Mouse (Mus musculus) heart, postnatal 0 days (tissue): ENCODE results near the gene Gnaq. TPM values are rescaled to one million over a fixed set of nuclear protein-coding genes. Genes with fewer than 3 reads are reported as not detected.
A peak's percentile ranks its signal among the peaks of the same experiment; 100 is the strongest.
"Not testable (repeated sequence)": the region's sequence is repeated elsewhere in the genome, so short reads cannot be mapped to it uniquely, and the experiment has no call there.

Experiments
- ATAC-seq: fragments of 200-750 bp; cut with Nextera tagmentation; 2 replicates; pipeline ENCODE4 v1.8.0; 2017; ENCODE audit warnings: low read depth, moderate number of reproducible peaks, moderate library complexity; ENCODE audit not compliant: insufficient read depth
- DNase-seq: peaks from one replicate; pipeline ENCODE4 v3.0.0-alpha.2; 2016; ENCODE audit warnings: low spot score
- H3K27ac ChIP-seq: fragments of 300-500 bp; sonication (generic); 2 replicates; pipeline ENCODE4 v1.5.1; 2014; ENCODE audit warnings: low read depth, mild to moderate bottlenecking
- H3K27me3 ChIP-seq: fragments of 300-500 bp; sonication (generic); 2 replicates; pipeline ENCODE4 v1.6.1; 2014; ENCODE audit warnings: low read length, mixed read lengths; ENCODE audit not compliant: control insufficient read depth, insufficient read depth
- H3K36me3 ChIP-seq: fragments of 300-500 bp; sonication (generic); replicated peaks from 2 replicates; pipeline ENCODE4 v1.6.1; 2014; ENCODE audit warnings: low read length, mixed read lengths; ENCODE audit not compliant: control insufficient read depth, insufficient read depth
- H3K4me1 ChIP-seq: fragments of 300-500 bp; sonication (generic); 2 replicates; pipeline ENCODE4 v1.6.1; 2014; ENCODE audit warnings: antibody characterized with exemption; ENCODE audit not compliant: control insufficient read depth, insufficient read depth
- H3K4me2 ChIP-seq: fragments of 300-500 bp; sonication (generic); 2 replicates; pipeline ENCODE4 v1.6.1; 2014; ENCODE audit warnings: low read depth, mild to moderate bottlenecking, low read length, moderate library complexity
- H3K4me3 ChIP-seq: fragments of 300-500 bp; sonication (generic); 2 replicates; pipeline ENCODE4 v1.5.1; 2014; ENCODE audit warnings: low read depth, low read length
- H3K9ac ChIP-seq: fragments of 300-500 bp; sonication (generic); replicated peaks from 2 replicates; pipeline ENCODE4 v1.6.1; 2014; ENCODE audit warnings: low read depth, low read length, mixed read lengths
- H3K9me3 ChIP-seq: fragments of 300-500 bp; sonication (generic); replicated peaks from 2 replicates; pipeline ENCODE4 v1.6.1; 2016; ENCODE audit warnings: low read length; ENCODE audit not compliant: control insufficient read depth
- CTCF ChIP-seq: IDR thresholded peaks from 2 replicates; pipeline ENCODE4 v1.5.1; 2016; ENCODE audit warnings: antibody characterized with exemption, control low read depth, low read depth
- EP300 ChIP-seq: IDR thresholded peaks from 2 replicates; pipeline ENCODE4 v1.6.1; 2016; ENCODE audit warnings: antibody characterized with exemption, low read depth
- WGBS: fragments of 180-500 bp; shearing (Covaris S2); extraction: QIAGEN DNeasy Blood & Tissue Kit; methylation state at CpG from one replicate; pipeline ENCODE4 v1.1.7; 2014; 5-methylcytosine and 5-hydroxymethylcytosine counted together
- polyA plus RNA-seq: library from polyadenylated mRNA; unstranded; fragments of >200 nt; fragmentation: Nextera tagmentation; extraction: Ambion mirVana; gene quantifications from 2 replicates; pipeline ENCODE4 v1.2.1, GENCODE M21; 2015
- total RNA-seq: library from RNA; depleted of rRNA; stranded (reverse); fragments of >200 nt; gene quantifications from 2 replicates; pipeline ENCODE4 v1.2.3, GENCODE M21; 2014; ENCODE audit warnings: low replicate concordance

Gene Gnaq
- total and polyA plus RNA-seq, 2 experiments from 2014 or later, result 12.7 to 24.6 TPM

DNA sequence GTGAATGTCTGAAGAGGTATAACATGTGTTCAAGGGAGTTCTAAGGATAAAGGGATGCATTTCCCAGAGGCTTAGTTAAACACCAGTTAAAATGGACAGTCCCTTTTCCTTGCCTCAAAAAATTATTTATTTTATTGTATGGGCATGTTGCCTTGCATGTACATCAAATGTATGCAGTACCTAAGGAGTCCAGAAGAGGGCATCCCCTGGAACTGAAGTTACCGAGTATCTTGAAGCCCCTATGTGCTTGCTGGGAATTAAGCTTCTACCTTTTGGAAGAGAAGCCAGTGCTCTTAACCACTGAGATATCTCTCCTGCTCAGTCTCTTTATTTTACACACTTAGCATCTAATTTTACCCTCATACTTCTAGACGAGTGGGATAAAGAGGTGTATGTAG lies 127.8 kb downstream of the Gnaq start:
- DNase-seq (no peak), ATAC-seq (no peak)
- H3K27me3 ChIP-seq, result no peaks in the 10 kb centered on the region
- H3K9ac ChIP-seq, result no peak overlapping the region
- H3K4me3 ChIP-seq, result no peak overlapping the region
- 57% methylated on average over 2 of the region's 2 CpGs for WGBS
- no peaks in the 10 kb centered on the region for H3K9me3 ChIP-seq
- TF ChIP-seq EP300 (no peak), CTCF (0 out of 2 replicates have a peak, but pooled peaks have one; percentile 28)
- no peaks in the 10 kb centered on the region for H3K36me3 ChIP-seq
- H3K4me1 ChIP-seq, result peaks cover 25% of the 10 kb centered on the region
- H3K27ac ChIP-seq, result no peak overlapping the region
- H3K4me2 ChIP-seq, result no peak overlapping the region

DNA sequence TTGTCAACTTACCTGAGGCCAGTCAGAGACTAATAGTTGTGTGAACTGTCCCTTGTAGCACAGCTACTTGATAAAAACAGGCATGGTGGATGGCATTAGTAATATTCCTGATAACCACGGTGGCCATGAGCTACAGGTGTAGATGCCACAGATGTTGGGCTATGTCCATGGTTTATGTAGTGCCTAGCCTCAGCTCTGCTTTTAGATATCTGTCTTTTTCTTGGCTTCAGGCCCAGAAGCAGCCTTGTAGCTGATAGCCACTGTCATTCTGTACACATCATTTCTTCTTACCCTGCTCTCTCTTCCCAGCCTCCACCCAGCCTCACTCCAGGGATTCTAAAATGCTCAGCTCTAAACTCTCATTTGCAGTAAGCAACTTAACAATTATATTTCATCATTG lies 128.3 kb downstream of the Gnaq start:
- DNase-seq, result no peak

DNA sequence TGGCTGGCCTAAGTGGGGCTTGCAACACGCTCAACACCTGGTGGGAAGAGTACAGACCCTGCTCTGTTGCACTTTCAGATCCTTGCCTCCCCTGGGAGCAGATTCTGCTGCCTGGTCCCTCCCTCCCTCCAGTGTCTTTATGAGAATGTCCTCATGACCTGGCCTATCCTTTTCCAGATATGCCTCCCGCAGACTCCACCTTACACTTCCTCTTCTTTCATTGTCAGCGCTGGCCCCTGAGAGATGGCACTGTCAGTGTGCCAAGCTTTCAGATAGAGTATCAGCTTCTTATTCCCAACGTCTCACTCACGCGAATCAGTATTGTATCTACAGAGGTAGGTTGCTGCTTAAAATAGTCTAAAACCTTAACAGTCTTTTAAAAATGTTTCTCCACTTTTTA lies 129.0 kb downstream of the Gnaq start:
- ATAC-seq, result no peak
- WGBS, result 44% methylated on average over 6 of the region's 6 CpGs
- no peak overlapping the region for H3K4me3 ChIP-seq
- peaks cover 25% of the 10 kb centered on the region for H3K4me1 ChIP-seq
- no peaks in the 10 kb centered on the region for H3K36me3 ChIP-seq
- no peak overlapping the region for H3K9ac ChIP-seq
- H3K9me3 ChIP-seq, result no peaks in the 10 kb centered on the region
- DNase-seq, result no peak
- H3K27me3 ChIP-seq, result no peaks in the 10 kb centered on the region
- TF ChIP-seq CTCF, result no peak
- no peak for TF ChIP-seq EP300
- no peak overlapping the region for H3K27ac ChIP-seq
- no peak overlapping the region for H3K4me2 ChIP-seq

More for the DNA sequence above, 128.3 kb downstream of the Gnaq start:
- no peaks in the 10 kb centered on the region for H3K36me3 ChIP-seq
- peaks cover 25% of the 10 kb centered on the region for H3K4me1 ChIP-seq
- no peaks in the 10 kb centered on the region for H3K9me3 ChIP-seq
- no peak overlapping the region for H3K27ac ChIP-seq
- no peaks in the 10 kb centered on the region for H3K27me3 ChIP-seq
- H3K4me2 ChIP-seq, result no peak overlapping the region
- ATAC-seq, result no peak
- whole genome bisulfite sequencing, result 13% methylated on average over 1 of the region's 1 CpGs
- no peak for TF ChIP-seq EP300
- no peak for TF ChIP-seq CTCF
- H3K9ac ChIP-seq, result no peak overlapping the region
- H3K4me3 ChIP-seq, result no peak overlapping the region

DNA sequence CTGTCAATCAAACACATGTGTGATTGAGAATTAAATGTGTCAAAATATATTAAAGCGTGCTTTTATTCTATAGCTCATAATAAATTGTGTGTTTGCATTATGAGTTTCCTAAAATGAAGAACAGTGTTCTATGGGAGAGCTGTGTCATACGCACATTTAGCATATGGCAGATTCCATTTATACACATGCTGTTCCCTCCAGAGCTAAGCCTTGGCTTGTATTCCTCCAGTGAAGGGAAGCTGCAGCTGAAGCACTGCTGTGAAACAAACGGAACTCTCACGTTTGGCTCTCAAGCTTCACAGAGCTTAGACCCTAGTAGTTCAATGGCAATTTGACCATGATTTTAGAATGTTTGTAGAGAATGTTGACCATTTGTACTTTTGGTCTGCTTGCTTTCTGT lies 129.7 kb downstream of the Gnaq start:
- Histone ChIP-seq H3K4me3 (no peak overlapping the region), H3K9me3 (no peaks in the 10 kb centered on the region), H3K36me3 (no peaks in the 10 kb centered on the region), H3K27me3 (no peaks in the 10 kb centered on the region), H3K4me2 (no peak overlapping the region), H3K4me1 (peaks cover 25% of the 10 kb centered on the region), H3K9ac (no peak overlapping the region), H3K27ac (no peak overlapping the region)
- WGBS, result 80% methylated on average over 4 of the region's 4 CpGs
- TF ChIP-seq EP300 (no peak), CTCF (no peak)
- no peak for DNase-seq
- no peak for ATAC-seq

DNA sequence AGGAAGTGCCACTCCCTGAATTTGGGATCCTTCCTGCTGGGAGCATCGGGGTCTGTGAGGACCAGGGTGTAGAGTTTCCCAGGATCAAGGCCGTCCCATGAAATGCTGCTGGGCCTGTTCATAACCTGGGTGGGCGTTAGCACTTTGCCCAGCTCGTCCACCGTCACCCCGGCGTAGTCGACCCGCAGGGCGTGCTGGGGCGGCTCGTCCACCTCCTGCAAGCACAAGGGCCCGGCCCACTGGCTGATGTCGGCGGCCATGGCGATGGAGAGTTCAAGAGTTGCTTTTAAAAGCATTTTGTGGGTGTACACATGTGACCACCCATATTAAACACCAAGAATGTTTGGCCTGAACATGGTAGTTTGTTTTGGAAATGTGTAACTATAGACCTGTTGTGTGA lies 134.7 kb downstream of the Gnaq start:
- not testable (repeated sequence) for H3K4me3 ChIP-seq, DNase-seq, H3K4me2 ChIP-seq

DNA sequence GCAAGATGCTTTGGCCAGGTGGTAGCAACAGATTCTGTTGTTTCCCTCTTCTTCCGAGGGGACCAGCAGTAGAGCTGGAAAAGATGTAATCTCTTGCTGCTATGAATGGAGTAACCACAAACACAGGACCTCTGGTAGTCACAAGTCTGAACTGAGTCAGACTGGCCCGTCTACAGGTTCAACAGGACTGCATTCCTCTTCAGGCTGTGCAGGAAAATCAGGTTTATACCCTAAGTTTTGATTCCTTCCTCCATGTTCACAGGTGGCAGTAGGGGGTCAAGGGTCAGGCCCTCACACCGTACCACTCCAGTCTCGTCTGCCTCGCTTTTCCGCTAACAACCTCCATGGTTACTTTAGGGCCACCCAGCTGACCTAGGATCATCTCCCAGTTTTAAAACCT lies 137.6 kb downstream of the Gnaq start:
- Histone ChIP-seq H3K27me3 (no peaks in the 10 kb centered on the region), H3K4me3 (no peak overlapping the region), H3K36me3 (no peaks in the 10 kb centered on the region), H3K4me1 (no peaks in the 10 kb centered on the region), H3K4me2 (no peak overlapping the region), H3K9me3 (no peaks in the 10 kb centered on the region), H3K27ac (no peak overlapping the region), H3K9ac (no peak overlapping the region)
- 85% methylated on average over 6 of the region's 6 CpGs for WGBS
- TF ChIP-seq EP300 (no peak), CTCF (no peak)
- ATAC-seq (no peak), DNase-seq (no peak)

More for the DNA sequence above, 134.7 kb downstream of the Gnaq start:
- H3K9me3 ChIP-seq, ATAC-seq, H3K27me3 ChIP-seq, H3K36me3 ChIP-seq, H3K4me1 ChIP-seq, H3K27ac ChIP-seq, H3K9ac ChIP-seq: not testable (repeated sequence)
- 88% methylated on average over 7 of the region's 16 CpGs for WGBS
